Mouse (Mus musculus): ENCODE measurements around the gene Nefh.

DNA sequence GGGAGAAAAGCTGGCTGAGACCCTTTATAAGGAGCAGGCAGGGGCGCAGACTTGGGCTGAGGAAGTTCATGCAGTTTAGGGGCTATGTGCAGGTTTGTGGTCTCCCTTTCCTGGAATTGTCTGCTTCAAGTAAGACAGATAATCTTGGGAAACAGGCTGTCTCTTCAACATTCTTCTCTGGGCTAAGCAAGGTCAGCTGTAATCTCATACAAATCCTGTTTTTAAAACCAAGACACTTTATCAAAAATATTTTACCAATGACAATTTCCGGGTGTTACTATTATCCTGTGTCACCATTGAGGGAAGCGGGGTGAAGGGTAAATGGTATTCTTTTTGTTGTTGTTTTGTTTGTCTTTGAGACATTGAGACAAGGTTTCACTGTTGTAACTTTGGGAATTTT lies 36.9 kb upstream of the Nefh start:
- no peak for TF ChIP-seq CTCF (IDR thresholded peaks at IDR 0.05)
- TF ChIP-seq EP300 (IDR thresholded peaks at IDR 0.05) = no peak
